ENCODE assay signal across 11 mouse cellular contexts in the genomic region with DNA sequence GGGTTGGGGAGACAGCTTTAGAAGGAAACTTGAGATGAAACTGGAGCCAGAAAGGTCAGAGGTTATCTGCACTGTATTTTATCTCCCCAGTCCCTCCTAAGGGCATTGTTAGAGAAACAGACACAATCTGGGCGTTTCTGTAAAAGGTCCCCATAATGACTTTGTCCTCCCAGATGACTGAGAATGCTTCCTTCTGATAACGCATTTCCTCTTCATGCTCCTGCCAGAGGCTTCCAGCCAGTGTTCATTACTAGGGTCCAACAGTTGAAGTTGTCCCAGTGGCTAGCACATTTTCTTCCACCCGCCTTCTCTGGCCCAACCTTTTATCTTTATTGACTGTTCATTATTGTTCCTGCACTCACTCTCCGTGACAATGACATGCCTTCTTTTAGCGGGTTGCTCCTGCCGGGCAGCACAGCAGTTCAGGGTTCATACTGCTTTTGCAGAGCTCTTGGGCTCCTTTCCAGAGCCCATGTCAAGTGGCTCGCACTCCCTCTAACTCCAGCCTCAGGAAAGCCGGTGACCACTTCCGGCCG.
A peak's percentile ranks its signal among the peaks of the same experiment; 100 is the strongest.
DNase-seq lines count a peak whose midpoint lies in the region; ATAC-seq and TF ChIP-seq lines count a peak whose summit lies in the region.
"Had no signal": no experiment of that assay in that cellular context is flagged by ENCODE, and none has a peak within 500 bp of the region (broad histone marks: within the 10 kb centered on the region; RNA-seq: fewer than 3 reads in every experiment).

No protein-coding gene starts in this region.

- H3K27me3 ChIP-seq in embryonic facial prominence, embryonic 10.5 days (replicated peaks; ENCODE audit: low read depth, poor library complexity, severe bottlenecking), result no peaks in the 10 kb centered on the region
- no peaks in the 10 kb centered on the region for H3K27me3 ChIP-seq in intestine, postnatal 0 days (replicated peaks; ENCODE audit: control insufficient read depth, insufficient read depth, low read length)
- no peaks in the 10 kb centered on the region for H3K27me3 ChIP-seq in hindbrain, embryonic 10.5 days (ENCODE audit: insufficient read depth, poor library complexity, severe bottlenecking)
- H3K27me3 ChIP-seq: limb, embryonic 13.5 days had no signal

- ATAC-seq in intestine, postnatal 0 days, result peak; percentile 91
- ATAC-seq in CD4-positive, CD25-positive, alpha-beta regulatory T cell, adult 4 months, result no peak

- H3K9me3 ChIP-seq in embryonic facial prominence, embryonic 10.5 days, result no peaks in the 10 kb centered on the region
- no peaks in the 10 kb centered on the region for H3K9me3 ChIP-seq in intestine, postnatal 0 days (ENCODE audit: control insufficient read depth)
- H3K9me3 ChIP-seq in hindbrain, embryonic 10.5 days, result no peaks in the 10 kb centered on the region
- H3K9me3 ChIP-seq: G1E; limb, embryonic 13.5 days had no signal

- WGBS in embryonic facial prominence, embryonic 10.5 days, result 49% methylated on average over 10 of the region's 10 CpGs
- 16% methylated on average over 10 of the region's 10 CpGs for WGBS in intestine, postnatal 0 days
- WGBS in hindbrain, embryonic 10.5 days, result 40% methylated on average over 10 of the region's 10 CpGs

- no peaks in the 10 kb centered on the region for H3K36me3 ChIP-seq in embryonic facial prominence, embryonic 10.5 days (replicated peaks)
- H3K36me3 ChIP-seq in intestine, postnatal 0 days (ENCODE audit: control insufficient read depth, insufficient read depth), result 0 out of 2 replicates have a peak, but pooled peaks cover 2% of the 10 kb centered on the region
- H3K36me3 ChIP-seq in hindbrain, embryonic 10.5 days, result no peaks in the 10 kb centered on the region
- H3K36me3 ChIP-seq: G1E; limb, embryonic 13.5 days had no signal

- no peak overlapping the region for H3K9ac ChIP-seq in intestine, postnatal 0 days (ENCODE audit: low read depth, low read length)
- H3K9ac ChIP-seq: limb, embryonic 13.5 days had no signal

- H3K4me1 ChIP-seq in embryonic facial prominence, embryonic 10.5 days, result peaks cover 22% of the 10 kb centered on the region
- H3K4me1 ChIP-seq in intestine, postnatal 0 days (replicated peaks; ENCODE audit: control insufficient read depth, insufficient read depth, low read length), result peaks cover 2% of the 10 kb centered on the region; the same call in 1 of the 2 replicates
- peaks cover 14% of the 10 kb centered on the region for H3K4me1 ChIP-seq in hindbrain, embryonic 10.5 days (replicated peaks)

- intact Hi-C loops in left cerebral cortex, adult 2 months (cut with DNase I), result loop anchor here (1.0 kb wide), 1 partner anchor 117 kb away; no protein-coding TSS in a partner anchor

- peak overlapping the region; percentile 21 for H3K4me2 ChIP-seq in intestine, postnatal 0 days (replicated peaks; ENCODE audit: low read depth)
- H3K4me2 ChIP-seq: limb, embryonic 13.5 days had no signal

- H3K27ac ChIP-seq in embryonic facial prominence, embryonic 10.5 days (replicated peaks), result no peak overlapping the region
- H3K27ac ChIP-seq in intestine, postnatal 0 days (ENCODE audit: low read depth, low read length), result peak overlapping the region; percentile 70; the same call in 1 of the 2 replicates
- H3K27ac ChIP-seq in hindbrain, embryonic 10.5 days, result no peak overlapping the region
- no peak overlapping the region for H3K27ac ChIP-seq in left cerebral cortex, adult 2 months
- H3K27ac ChIP-seq: limb, embryonic 13.5 days had no signal

- no peak for TF ChIP-seq CTCF in intestine, postnatal 0 days (IDR thresholded peaks at IDR 0.05; ENCODE audit: low read depth)
- TF ChIP-seq CTCF in left cerebral cortex, adult 2 months (IDR thresholded peaks at IDR 0.05), result no peak

- no peak overlapping the region for H3K4me3 ChIP-seq in embryonic facial prominence, embryonic 10.5 days
- no peak overlapping the region for H3K4me3 ChIP-seq in intestine, postnatal 0 days (ENCODE audit: low read depth, low read length)
- no peak overlapping the region for H3K4me3 ChIP-seq in hindbrain, embryonic 10.5 days
- no peak overlapping the region for H3K4me3 ChIP-seq in left cerebral cortex, adult 2 months
- H3K4me3 ChIP-seq: limb, embryonic 13.5 days had no signal

- DNase-seq in MN1 (ENCODE audit: low spot score), result peak; percentile 73
- DNase-seq in embryonic facial prominence, embryonic 10.5 days (ENCODE audit: low spot score), result peak; percentile 7
- peak; percentile 53 to 69 for DNase-seq in lung, adult 18-20 months
- DNase-seq in hindbrain, embryonic 10.5 days (ENCODE audit: low spot score), result no peak
- no peak for DNase-seq in left cerebral cortex, adult 2 months (ENCODE audit: extremely low spot score in 1 of 2, low spot score in 2 of 2)
- DNase-seq in cerebellum, adult 11-12 months, result no peak
- DNase-seq: right cerebral cortex, postnatal 25 days had no signal

Comparison
In these comparisons a context has a peak if more than half of its experiments do, and no peak if none do; other contexts are left out.
1. DNase-seq: peak in MN1 (single experiment), embryonic facial prominence, embryonic 10.5 days (single experiment) and lung, adult 18-20 months (2 of 2); none in hindbrain, embryonic 10.5 days (single experiment), left cerebral cortex, adult 2 months (0 of 2) and cerebellum, adult 11-12 months (single experiment).